Mouse (Mus musculus): ENCODE data around the gene Ghr.

DNA sequence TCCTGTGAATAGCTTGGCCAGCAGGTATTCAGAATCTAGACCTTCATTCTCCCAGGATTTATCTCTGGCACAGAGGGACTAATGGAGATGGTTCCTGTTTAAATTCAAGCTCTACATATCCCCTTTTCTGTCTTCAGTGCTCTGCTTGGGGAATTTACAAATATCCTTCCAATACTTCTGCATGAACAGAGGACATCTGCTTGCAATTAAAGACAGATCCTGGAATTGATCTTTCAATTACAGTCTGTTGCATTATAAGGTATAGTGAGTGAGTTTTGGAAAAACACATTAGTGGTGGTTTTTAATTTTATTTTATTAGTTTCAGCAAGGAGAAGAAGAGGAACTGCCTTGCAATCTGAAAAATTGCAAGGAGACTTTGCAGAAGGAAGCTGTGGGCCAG is 184.1 kb downstream of the Ghr start:
- TF ChIP-seq CTCF (IDR thresholded peaks at IDR 0.05; ENCODE audit: low read depth) = no peak
- no peak for TF ChIP-seq EP300 (IDR thresholded peaks at IDR 0.05; ENCODE audit: low read depth)
